Mouse (Mus musculus): Measurements from ENCODE around the gene Elk4. TPM values are rescaled to one million over a fixed set of nuclear protein-coding genes. Genes with fewer than 3 reads are reported as not detected.

Elk4 gene
- polyA plus RNA-seq, 1 experiment from 2014 or later = 27.3 TPM

DNA sequence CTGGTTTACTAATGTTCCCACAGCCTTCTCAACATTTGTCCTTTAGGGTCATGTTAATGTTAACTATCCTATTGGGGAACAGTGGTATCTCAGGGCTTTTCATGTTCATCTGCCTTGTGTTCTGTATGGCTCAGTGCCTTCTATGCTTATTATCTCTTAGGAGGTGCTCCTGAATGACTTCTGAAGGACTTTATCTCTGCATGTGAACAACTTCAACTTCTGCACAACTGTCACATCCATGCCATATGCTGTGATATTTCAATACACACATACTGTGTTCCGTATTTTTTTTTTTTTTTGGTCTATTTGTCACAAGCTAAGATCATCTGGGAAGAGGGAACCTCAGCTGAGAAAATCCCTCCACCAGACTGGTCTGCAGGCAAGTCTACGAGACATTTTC, 71.0 kb downstream of the Elk4 start:
- DNase-seq (ENCODE audit: low read depth, low spot score) (no peak), ATAC-seq (no peak)
- ChIA-PET POLR2A (no interaction called here), CTCF (interaction anchor here (1.4 kb wide), 1 partner anchor 11 kb away, joined by 4 read pairs; the partner anchor contains the start of gene Mfsd4a)
- TF ChIP-seq CTCF (IDR thresholded peaks at IDR 0.05) = no peak
- H3K27me3 ChIP-seq = peaks cover 18% of the 10 kb centered on the region
- in situ Hi-C loops (cut with MboI; ENCODE audit: low pct_unique_long_range_greater_than_20kb) = no loop called here

Other genes with a start within 250 kb of the Elk4 start
- not detected for gene Pm20d1, start 210.2 kb upstream of the Elk4 start, polyA plus RNA-seq (2021)
- gene Slc41a1, start 180.1 kb upstream of the Elk4 start, polyA plus RNA-seq (2021) = 25.8 TPM
- 12.9 TPM for gene Rab29, start 140.4 kb upstream of the Elk4 start, polyA plus RNA-seq (2021)
- gene Nucks1, start 97.1 kb upstream of the Elk4 start, polyA plus RNA-seq (2021) = 37.8 TPM
- gene Slc45a3, start 44.6 kb upstream of the Elk4 start, polyA plus RNA-seq (2021) = 0.65 TPM
- 17.7 TPM for gene Mfsd4a, start 60.5 kb downstream of the Elk4 start, polyA plus RNA-seq (2021)
- gene Cdk18, start 132.1 kb downstream of the Elk4 start, polyA plus RNA-seq (2021) = 88.8 TPM
- 12.0 TPM for gene Lemd1, start 183.8 kb downstream of the Elk4 start, polyA plus RNA-seq (2021)
- 3.4 TPM for gene AC124108.1, start 183.8 kb downstream of the Elk4 start, polyA plus RNA-seq (2021)
- 0.22 TPM for gene Gm10188, start 222.2 kb downstream of the Elk4 start, polyA plus RNA-seq (2021)